Mouse (Mus musculus): ENCODE measurements at regions not wholly inside any gene's neighbourhood (a gene's known extent, or its start where the extent isn't known, plus 50 kb on each side); places are given as distances from the start of the nearest gene placed in this dataset.
A peak's percentile ranks its signal among the peaks of the same experiment; 100 is the strongest.

DNA sequence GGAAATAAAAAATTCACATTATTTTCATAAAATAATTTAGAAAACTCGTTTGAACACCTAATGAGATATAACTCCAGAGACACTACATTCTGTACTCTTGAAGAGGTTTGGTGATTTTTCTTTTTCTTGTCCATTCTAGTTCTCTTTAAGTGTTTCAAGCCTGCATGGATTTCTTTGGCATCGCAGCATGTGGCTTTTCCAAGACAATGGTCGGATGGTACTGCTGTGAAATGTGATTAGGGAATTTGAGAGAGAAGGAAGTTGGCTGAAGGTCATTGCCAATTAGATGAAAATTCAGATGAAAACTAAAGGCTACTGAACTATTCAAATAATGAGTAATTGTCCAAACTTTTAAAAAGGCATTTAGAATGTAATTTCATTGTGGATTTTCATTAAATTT lies 572.2 kb downstream of the Phex start:
- H3K4me3 ChIP-seq (ENCODE audit: low read length) = no peak overlapping the region
- H3K27me3 ChIP-seq (ENCODE audit: insufficient read depth, low read length) = no peaks in the 10 kb centered on the region
- ATAC-seq (no peak), DNase-seq (ENCODE audit: low spot score) (peak; percentile 2)
- 39% methylated on average over 3 of the region's 3 CpGs for WGBS
- H3K36me3 ChIP-seq (ENCODE audit: insufficient read depth, low read length) = no peaks in the 10 kb centered on the region
- H3K4me1 ChIP-seq (ENCODE audit: insufficient read depth, low read length) = no peaks in the 10 kb centered on the region
- H3K9ac ChIP-seq (replicated peaks; ENCODE audit: low read length) = no peak overlapping the region
- H3K9me3 ChIP-seq (ENCODE audit: low read length) = no peaks in the 10 kb centered on the region
- no peak overlapping the region for H3K4me2 ChIP-seq (ENCODE audit: low read depth, low read length)
- no peak overlapping the region for H3K27ac ChIP-seq
- no peak for TF ChIP-seq CTCF (IDR thresholded peaks at IDR 0.05; ENCODE audit: low read depth)

GRCm38 (mm10) chrX:156841269-156841668 lies 573.8 kb downstream of the Phex start:
- WGBS = 39% methylated on average over 2 of the region's 2 CpGs

GRCm38 (mm10) chrX:156832176-156832575 lies 582.9 kb downstream of the Phex start:
- no peaks in the 10 kb centered on the region for H3K9me3 ChIP-seq (ENCODE audit: low read length)
- no peaks in the 10 kb centered on the region for H3K27me3 ChIP-seq (ENCODE audit: insufficient read depth, low read length)
- no peak overlapping the region for H3K9ac ChIP-seq (replicated peaks; ENCODE audit: low read length)
- no peak overlapping the region for H3K27ac ChIP-seq
- no peak overlapping the region for H3K4me2 ChIP-seq (ENCODE audit: low read depth, low read length)
- no peaks in the 10 kb centered on the region for H3K4me1 ChIP-seq (ENCODE audit: insufficient read depth, low read length)
- DNase-seq (ENCODE audit: low spot score) (no peak), ATAC-seq (no peak)
- no peak for TF ChIP-seq CTCF (IDR thresholded peaks at IDR 0.05; ENCODE audit: low read depth)
- no peak overlapping the region for H3K4me3 ChIP-seq (ENCODE audit: low read length)
- no peaks in the 10 kb centered on the region for H3K36me3 ChIP-seq (ENCODE audit: insufficient read depth, low read length)

More at GRCm38 (mm10) chrX:156841269-156841668, 573.8 kb downstream of the Phex start:
- no peak for TF ChIP-seq CTCF (IDR thresholded peaks at IDR 0.05; ENCODE audit: low read depth)
- Histone ChIP-seq H3K9ac (replicated peaks; ENCODE audit: low read length) (no peak overlapping the region), H3K36me3 (ENCODE audit: insufficient read depth, low read length) (no peaks in the 10 kb centered on the region), H3K27me3 (ENCODE audit: insufficient read depth, low read length) (no peaks in the 10 kb centered on the region), H3K4me2 (ENCODE audit: low read depth, low read length) (no peak overlapping the region), H3K27ac (no peak overlapping the region), H3K9me3 (ENCODE audit: low read length) (no peaks in the 10 kb centered on the region), H3K4me3 (ENCODE audit: low read length) (no peak overlapping the region), H3K4me1 (ENCODE audit: insufficient read depth, low read length) (no peaks in the 10 kb centered on the region)
- no peak for ATAC-seq
- DNase-seq (ENCODE audit: low spot score) = peak; percentile 47

- no peaks in the 10 kb centered on the region for H3K36me3 ChIP-seq (ENCODE audit: insufficient read depth, low read length)
- ATAC-seq (no peak), DNase-seq (ENCODE audit: low spot score) (peak; percentile 34)
- no peak overlapping the region for H3K9ac ChIP-seq (replicated peaks; ENCODE audit: low read length)
- H3K4me3 ChIP-seq (ENCODE audit: low read length) = no peak overlapping the region
- no peaks in the 10 kb centered on the region for H3K4me1 ChIP-seq (ENCODE audit: insufficient read depth, low read length)
- no peak overlapping the region for H3K4me2 ChIP-seq (ENCODE audit: low read depth, low read length)
- no peak for TF ChIP-seq CTCF (IDR thresholded peaks at IDR 0.05; ENCODE audit: low read depth)
- H3K27me3 ChIP-seq (ENCODE audit: insufficient read depth, low read length) = no peaks in the 10 kb centered on the region
- H3K27ac ChIP-seq = no peak overlapping the region
- no peaks in the 10 kb centered on the region for H3K9me3 ChIP-seq (ENCODE audit: low read length)
- 29% methylated on average over 1 of the region's 1 CpGs for WGBS
Observed at GRCm38 (mm10) chrX:156806799-156807198, 608.3 kb downstream of the Phex start.
